Mouse (Mus musculus) kidney, embryonic 16.5 days (tissue): ENCODE data around the gene Smpdl3b. TPM values are rescaled to one million over a fixed set of nuclear protein-coding genes. Genes with fewer than 3 reads are reported as not detected.

Source experiments
- ATAC-seq: fragments of 200-750 bp; cut with Nextera tagmentation; 2 replicates; pipeline ENCODE4 v1.8.0; 2017; ENCODE audit warnings: moderate TSS enrichment; ENCODE audit not compliant: low FRiP score, low TSS enrichment
- H3K27ac ChIP-seq: fragments of 300-500 bp; sonication (generic); 2 replicates; pipeline ENCODE4 v1.5.1; 2014; ENCODE audit warnings: low read length
- H3K27me3 ChIP-seq: fragments of 300-500 bp; sonication (generic); 2 replicates; pipeline ENCODE4 v1.6.1; 2014; ENCODE audit warnings: low read length, control low read depth, mixed read lengths; ENCODE audit not compliant: insufficient read depth
- H3K36me3 ChIP-seq: fragments of 300-500 bp; sonication (generic); 2 replicates; pipeline ENCODE4 v1.6.1; 2014; ENCODE audit warnings: low read length, control low read depth, mixed read lengths; ENCODE audit not compliant: insufficient read depth
- H3K4me1 ChIP-seq: fragments of 300-500 bp; sonication (generic); 2 replicates; pipeline ENCODE4 v1.6.1; 2014; ENCODE audit warnings: low read length, control low read depth, mixed read lengths; ENCODE audit not compliant: insufficient read depth
- H3K4me2 ChIP-seq: fragments of 300-500 bp; sonication (generic); replicated peaks from 2 replicates; pipeline ENCODE4 v1.6.1; 2014; ENCODE audit warnings: low read depth, low read length
- H3K4me3 ChIP-seq: fragments of 300-500 bp; sonication (generic); 2 replicates; pipeline ENCODE4 v1.5.1; 2014; ENCODE audit warnings: mild to moderate bottlenecking, low read length
- H3K9ac ChIP-seq: fragments of 300-500 bp; sonication (generic); replicated peaks from 2 replicates; pipeline ENCODE4 v1.6.1; 2014; ENCODE audit warnings: low read length
- H3K9me3 ChIP-seq: fragments of 300-500 bp; sonication (generic); 2 replicates; pipeline ENCODE4 v1.6.1; 2016; ENCODE audit warnings: low read length, control low read depth
- WGBS: fragments of 180-500 bp; shearing (Covaris S2); extraction: QIAGEN DNeasy Blood & Tissue Kit; methylation state at CpG from one replicate; pipeline ENCODE4 v1.1.7; 2014; 5-methylcytosine and 5-hydroxymethylcytosine counted together
- polyA plus RNA-seq: library from polyadenylated mRNA; unstranded; fragments of >200 nt; fragmentation: Nextera tagmentation; extraction: Ambion mirVana; gene quantifications from 2 replicates; pipeline ENCODE4 v1.2.1, GENCODE M21; 2015

The Smpdl3b gene
- polyA plus RNA-seq, 1 experiment from 2014 or later, result 11.6 TPM

DNA sequence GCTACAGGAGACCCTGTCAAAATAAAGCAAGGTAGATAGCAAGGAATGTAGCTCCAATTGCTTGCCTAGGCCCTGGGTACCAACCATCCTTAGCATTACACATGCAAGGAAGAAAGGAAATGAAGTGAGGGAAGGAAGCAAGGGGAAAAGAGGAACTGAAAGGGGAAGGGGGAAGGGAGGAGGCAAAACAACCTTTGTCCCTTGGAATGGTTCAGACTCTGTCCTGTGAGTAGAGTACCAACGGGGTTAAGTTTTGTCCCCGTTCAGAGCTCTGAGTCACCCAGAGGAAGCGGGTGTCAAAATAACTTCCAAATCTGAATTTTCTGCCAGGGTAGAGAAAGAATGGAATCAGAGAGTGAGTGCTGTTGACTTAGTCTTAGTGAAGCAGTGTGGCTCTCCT lies 3.2 kb upstream of the Smpdl3b start:
- Histone ChIP-seq H3K36me3 (no peaks in the 10 kb centered on the region), H3K4me1 (peaks cover 6% of the 10 kb centered on the region; the same call in 1 of the 2 replicates), H3K9me3 (no peaks in the 10 kb centered on the region), H3K4me2 (no peak overlapping the region), H3K27me3 (peaks cover 5% of the 10 kb centered on the region; the same call in 1 of the 2 replicates), H3K27ac (no peak overlapping the region), H3K9ac (no peak overlapping the region), H3K4me3 (no peak overlapping the region)
- ATAC-seq, result no peak
- 58% methylated on average over 3 of the region's 3 CpGs for WGBS

DNA sequence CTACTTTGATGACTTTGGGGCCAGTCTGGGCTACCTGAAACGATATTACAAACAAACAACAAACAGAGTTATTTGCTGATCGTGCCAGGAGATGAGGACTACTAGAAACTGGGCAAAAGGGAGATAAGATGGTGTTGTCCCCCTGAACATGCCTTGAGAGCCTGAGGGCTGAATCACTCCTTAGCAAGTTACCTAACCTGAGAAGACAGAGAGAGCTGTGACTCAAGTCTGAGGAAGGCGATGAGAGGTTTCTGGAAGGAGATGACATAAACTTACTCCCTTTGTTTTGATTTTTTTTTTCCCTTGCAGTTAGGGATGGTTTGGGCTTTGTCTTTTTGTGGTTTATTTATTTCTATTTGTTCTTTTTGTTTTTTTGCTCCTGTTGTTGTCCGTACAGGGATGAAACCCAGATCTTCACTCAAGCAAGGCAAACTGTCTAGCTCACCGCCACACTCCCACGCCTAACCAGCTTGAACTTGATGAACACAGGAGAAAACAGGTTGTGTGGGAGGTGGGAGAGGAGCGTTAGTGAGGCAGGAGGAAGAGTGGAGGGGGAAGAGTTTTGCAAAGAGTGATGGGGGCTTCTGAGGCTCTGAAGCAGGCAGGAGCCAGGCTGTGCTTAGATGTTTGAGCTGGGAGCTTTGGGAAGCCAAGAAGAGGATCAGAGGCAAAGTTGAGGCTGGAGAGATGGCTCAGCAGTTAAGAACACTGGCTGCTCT lies 740 bp upstream of the Smpdl3b start:
- Histone ChIP-seq H3K27me3 (peaks cover 5% of the 10 kb centered on the region; the same call in 1 of the 2 replicates), H3K4me1 (peaks cover 6% of the 10 kb centered on the region; the same call in 1 of the 2 replicates), H3K4me3 (no peak overlapping the region), H3K27ac (no peak overlapping the region), H3K4me2 (peak overlapping the region; percentile 82), H3K9ac (no peak overlapping the region), H3K9me3 (no peaks in the 10 kb centered on the region), H3K36me3 (no peaks in the 10 kb centered on the region)
- ATAC-seq, result no peak
- WGBS, result 53% methylated on average over 7 of the region's 7 CpGs

DNA sequence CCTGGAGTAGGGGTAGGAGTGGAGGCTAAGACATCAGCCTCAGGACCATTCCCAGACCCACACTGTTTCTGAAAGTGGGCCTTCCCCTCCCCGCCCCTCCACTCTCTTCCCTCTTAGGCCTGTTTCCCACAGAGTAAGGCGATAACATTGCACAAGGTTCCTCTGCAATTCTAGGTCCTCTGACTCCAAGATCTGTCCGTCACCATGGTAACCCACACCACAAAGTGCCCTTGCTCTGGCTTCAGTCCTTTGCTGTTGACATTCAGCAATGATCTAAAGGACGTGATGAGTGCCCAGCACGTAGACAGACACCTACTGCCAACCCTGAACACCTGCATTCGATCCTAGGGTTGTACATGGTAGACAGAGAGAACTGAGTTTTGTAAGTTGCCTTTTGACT lies 4.1 kb downstream of the Smpdl3b start:
- H3K9me3 ChIP-seq, result no peaks in the 10 kb centered on the region
- H3K27ac ChIP-seq, result no peak overlapping the region
- H3K36me3 ChIP-seq, result no peaks in the 10 kb centered on the region
- H3K4me3 ChIP-seq, result no peak overlapping the region
- WGBS, result 72% methylated on average over 6 of the region's 6 CpGs
- H3K4me2 ChIP-seq, result no peak overlapping the region
- H3K9ac ChIP-seq, result no peak overlapping the region
- peaks cover 5% of the 10 kb centered on the region; the same call in 1 of the 2 replicates for H3K27me3 ChIP-seq
- H3K4me1 ChIP-seq, result peaks cover 6% of the 10 kb centered on the region; the same call in 1 of the 2 replicates
- no peak for ATAC-seq

DNA sequence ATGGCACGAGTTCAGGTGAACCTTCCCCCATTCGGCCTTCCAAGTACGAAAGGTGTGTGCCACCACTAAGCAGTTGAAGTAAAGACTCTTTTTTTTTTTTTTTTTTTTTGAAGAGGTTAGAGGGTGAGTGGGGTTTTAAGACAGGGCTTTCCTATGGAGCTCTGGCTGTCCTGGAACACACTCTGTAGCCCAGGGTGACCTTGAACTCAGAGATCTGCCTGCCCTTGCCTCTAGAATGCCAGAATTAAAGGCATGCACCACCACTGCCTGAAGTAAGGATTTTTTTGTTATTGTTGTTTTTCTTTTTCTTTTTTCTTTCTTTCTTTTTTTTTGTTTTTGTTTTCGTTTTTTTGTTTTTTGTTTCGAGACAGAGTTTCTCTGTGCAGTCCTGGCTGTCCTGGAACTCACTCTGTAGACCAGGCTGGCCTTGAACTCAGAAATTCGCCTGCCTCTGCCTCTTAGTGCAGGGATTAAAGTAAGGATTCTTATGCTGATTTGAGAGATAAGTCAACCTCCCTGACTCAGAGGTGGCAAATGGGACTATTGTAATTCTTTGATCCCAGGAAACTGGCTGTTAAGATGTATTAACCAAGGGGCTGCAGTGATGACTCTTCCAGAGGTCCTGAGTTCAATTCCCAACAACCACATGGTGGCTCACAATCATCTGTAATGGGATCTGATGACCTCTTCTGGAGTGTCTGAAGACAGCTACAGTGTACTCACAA lies 7.6 kb downstream of the Smpdl3b start:
- H3K27ac ChIP-seq, result no peak overlapping the region
- H3K4me2 ChIP-seq, result no peak overlapping the region
- no peaks in the 10 kb centered on the region for H3K36me3 ChIP-seq
- no peaks in the 10 kb centered on the region for H3K27me3 ChIP-seq
- no peaks in the 10 kb centered on the region for H3K4me1 ChIP-seq
- no peak for ATAC-seq
- 82% methylated on average over 6 of the region's 6 CpGs for WGBS
- H3K9ac ChIP-seq, result no peak overlapping the region
- no peak overlapping the region for H3K4me3 ChIP-seq
- H3K9me3 ChIP-seq, result no peaks in the 10 kb centered on the region

DNA sequence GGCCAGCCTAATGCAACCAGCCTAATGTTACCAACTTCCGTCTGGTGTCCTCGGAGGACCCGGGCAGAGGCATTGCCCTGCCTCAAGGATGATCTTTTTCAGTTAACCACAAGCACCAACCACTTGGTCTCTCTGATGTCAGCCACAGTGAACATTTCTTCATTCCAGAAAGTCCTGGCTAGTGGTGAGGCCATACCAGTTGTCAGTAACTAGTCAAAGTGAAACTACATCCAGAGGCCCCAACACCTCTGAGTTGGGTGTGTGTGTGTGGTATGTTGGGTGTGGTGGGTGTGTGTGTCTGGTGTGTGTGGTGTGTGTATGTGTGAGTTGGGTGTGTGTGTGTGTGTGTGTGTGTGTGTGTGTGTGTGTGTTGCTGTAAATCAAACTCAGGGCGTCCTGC lies 8.3 kb downstream of the Smpdl3b start:
- no peaks in the 10 kb centered on the region for H3K4me1 ChIP-seq
- WGBS, result 91% methylated on average over 4 of the region's 4 CpGs
- no peak overlapping the region for H3K27ac ChIP-seq
- H3K36me3 ChIP-seq, result no peaks in the 10 kb centered on the region
- H3K27me3 ChIP-seq, result no peaks in the 10 kb centered on the region
- H3K9me3 ChIP-seq, result no peaks in the 10 kb centered on the region
- no peak for ATAC-seq
- H3K4me3 ChIP-seq, result no peak overlapping the region
- no peak overlapping the region for H3K9ac ChIP-seq
- no peak overlapping the region for H3K4me2 ChIP-seq

DNA sequence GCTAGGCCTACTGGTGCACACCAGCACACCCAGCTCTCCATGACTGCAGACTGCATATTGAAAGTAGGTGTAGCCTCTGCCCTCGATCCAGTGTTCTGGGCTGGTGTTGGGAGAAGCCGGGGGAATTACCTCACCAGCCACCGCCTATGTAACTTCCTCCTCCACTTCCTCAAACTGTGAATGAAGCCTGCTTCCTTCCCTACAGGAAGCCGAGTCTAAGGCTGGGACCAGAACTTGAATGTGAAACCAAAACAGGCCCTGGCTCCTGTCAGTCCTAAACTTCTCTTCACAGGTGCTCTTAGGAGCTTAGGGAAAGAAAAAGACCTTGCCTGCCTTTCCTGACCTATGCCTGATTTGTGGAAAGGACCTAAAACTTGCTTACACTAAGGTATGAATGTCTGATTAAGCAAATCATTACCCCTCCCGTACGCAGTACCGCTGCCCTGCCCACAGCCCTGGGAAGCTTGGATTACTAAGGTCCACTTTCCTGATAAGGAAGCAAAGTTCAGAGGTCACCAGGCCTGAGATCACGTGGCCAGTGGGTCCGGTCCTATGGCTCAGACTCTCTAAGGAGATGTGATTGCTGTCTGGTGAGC lies 9.3 kb downstream of the Smpdl3b start:
- no peaks in the 10 kb centered on the region for H3K9me3 ChIP-seq
- WGBS, result 49% methylated on average over 9 of the region's 9 CpGs
- H3K27ac ChIP-seq, result peak overlapping the region; percentile 62
- H3K9ac ChIP-seq, result no peak overlapping the region
- H3K27me3 ChIP-seq, result no peaks in the 10 kb centered on the region
- peak overlapping the region; percentile 19 for H3K4me2 ChIP-seq
- no peaks in the 10 kb centered on the region for H3K4me1 ChIP-seq
- no peak overlapping the region for H3K4me3 ChIP-seq
- no peaks in the 10 kb centered on the region for H3K36me3 ChIP-seq
- 0 out of 2 replicates have a peak, but pooled peaks have one; percentile 15 for ATAC-seq

DNA sequence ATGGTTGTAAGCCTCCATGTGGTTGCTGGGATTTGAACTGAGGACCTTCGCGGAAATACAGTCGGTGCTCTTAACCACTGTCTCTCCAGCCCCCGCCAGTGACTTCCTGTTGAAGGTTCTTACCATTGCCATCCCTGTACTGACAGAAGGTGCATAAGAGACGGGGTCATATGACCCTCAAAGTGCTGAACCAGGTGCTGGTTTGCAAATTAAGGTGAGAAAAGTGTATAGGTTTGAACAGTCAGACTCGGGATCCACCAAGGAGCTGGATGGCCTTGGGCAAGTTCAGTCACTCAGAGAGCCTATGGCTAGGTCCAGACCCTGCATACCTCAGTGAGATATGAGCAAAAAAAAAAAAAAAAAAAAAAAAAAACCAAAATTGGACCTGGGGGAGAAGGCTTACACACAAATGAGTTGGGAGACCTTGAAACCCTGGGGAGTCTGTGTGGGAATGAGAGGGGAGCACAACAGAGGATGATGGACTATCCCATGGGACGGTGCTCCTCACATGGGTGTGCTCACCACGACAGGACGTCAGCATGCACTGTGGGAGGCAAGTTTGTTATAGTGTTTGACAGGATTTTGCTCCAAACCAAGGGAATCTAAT lies 10.0 kb downstream of the Smpdl3b start:
- no peak for ATAC-seq
- WGBS, result 82% methylated on average over 9 of the region's 9 CpGs
- Histone ChIP-seq H3K27ac (no peak overlapping the region), H3K27me3 (no peaks in the 10 kb centered on the region), H3K4me2 (no peak overlapping the region), H3K9ac (no peak overlapping the region), H3K9me3 (no peaks in the 10 kb centered on the region), H3K36me3 (no peaks in the 10 kb centered on the region), H3K4me1 (no peaks in the 10 kb centered on the region), H3K4me3 (no peak overlapping the region)

DNA sequence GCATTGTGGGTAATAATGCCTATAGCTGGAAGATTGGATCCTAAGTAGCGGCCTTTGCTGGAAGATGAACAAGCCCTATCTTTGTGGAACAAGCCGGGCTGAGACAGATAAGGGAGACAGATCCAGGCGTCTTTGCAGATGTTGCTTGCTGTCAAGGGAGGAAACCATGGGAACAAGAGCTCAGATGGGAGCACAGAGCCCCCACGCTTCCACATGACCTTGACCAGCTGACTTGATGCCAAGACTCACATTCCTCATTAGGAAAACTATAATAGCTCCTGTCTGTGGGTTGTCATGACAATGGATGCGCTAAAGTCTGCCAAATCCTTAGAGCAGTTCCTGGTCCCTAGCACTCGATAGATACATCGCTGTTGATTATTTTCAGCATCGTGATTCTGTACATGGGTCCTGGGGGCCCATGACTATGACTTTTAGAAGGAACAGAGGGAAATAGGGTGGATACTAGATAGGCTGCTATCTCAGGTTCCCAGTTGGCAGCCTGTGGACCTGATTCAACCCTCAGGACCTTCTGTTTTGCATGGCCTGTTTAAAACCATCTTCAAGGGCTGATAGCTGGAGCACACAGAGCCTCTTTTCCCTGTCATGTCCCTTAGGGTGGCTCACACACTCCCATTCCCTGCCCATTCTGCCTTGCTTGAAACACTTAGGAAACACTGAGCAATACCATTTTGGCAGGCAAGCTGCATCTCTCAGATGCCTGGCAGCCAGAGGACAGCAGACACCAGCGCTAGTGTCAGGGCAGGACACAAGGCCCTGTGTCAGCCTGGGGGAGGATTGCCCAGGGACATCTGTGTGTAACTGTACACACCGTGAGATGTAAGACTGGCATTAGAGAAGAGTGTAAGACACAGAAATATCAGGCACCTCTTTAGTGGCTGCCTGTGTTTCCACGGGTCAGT lies 12.8 kb downstream of the Smpdl3b start:
- no peaks in the 10 kb centered on the region for H3K27me3 ChIP-seq
- no peak for ATAC-seq
- 68% methylated on average over 11 of the region's 11 CpGs for WGBS
- no peaks in the 10 kb centered on the region for H3K9me3 ChIP-seq
- H3K9ac ChIP-seq, result no peak overlapping the region
- H3K27ac ChIP-seq, result no peak overlapping the region
- no peaks in the 10 kb centered on the region for H3K36me3 ChIP-seq
- no peak overlapping the region for H3K4me3 ChIP-seq
- H3K4me1 ChIP-seq, result no peaks in the 10 kb centered on the region
- H3K4me2 ChIP-seq, result no peak overlapping the region

DNA sequence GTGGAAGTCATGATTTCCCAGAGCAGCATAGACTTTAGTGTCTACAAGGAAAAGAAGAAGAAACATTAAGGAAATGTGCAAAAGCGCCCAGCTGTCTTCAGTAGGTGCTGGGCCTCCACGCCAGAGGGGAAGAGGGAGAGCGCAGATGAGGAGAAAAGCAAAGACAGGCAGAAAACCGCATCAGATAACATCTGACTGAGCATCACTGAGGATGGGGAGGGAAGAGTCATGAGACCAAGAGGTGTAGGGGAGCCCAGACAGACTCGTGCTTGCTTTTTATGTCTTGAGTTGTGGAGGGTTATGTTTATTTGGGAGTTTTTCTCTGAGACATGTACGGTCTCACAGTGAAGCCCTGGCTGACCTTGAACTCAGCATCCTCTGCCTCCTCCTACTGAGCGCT lies 15.6 kb downstream of the Smpdl3b start:
- 89% methylated on average over 7 of the region's 7 CpGs for WGBS
- Histone ChIP-seq H3K4me3 (no peak overlapping the region), H3K4me2 (no peak overlapping the region), H3K27me3 (no peaks in the 10 kb centered on the region), H3K9ac (no peak overlapping the region), H3K4me1 (no peaks in the 10 kb centered on the region), H3K27ac (no peak overlapping the region), H3K9me3 (no peaks in the 10 kb centered on the region), H3K36me3 (no peaks in the 10 kb centered on the region)
- no peak for ATAC-seq
